Mouse (Mus musculus) limb, embryonic 10.5 days (tissue): Measurements from ENCODE around the gene Mien1. TPM values are rescaled to one million over a fixed set of nuclear protein-coding genes. Genes with fewer than 3 reads are reported as not detected.

ENCODE experiments used
- DNase-seq: peaks from one replicate; pipeline ENCODE4 v3.0.0-alpha.2; 2017; ENCODE audit warnings: low spot score
- H3K27ac ChIP-seq: fragments of 300-500 bp; sonication (generic); 2 replicates; pipeline ENCODE4 v1.5.1; 2016; ENCODE audit warnings: mild to moderate bottlenecking
- H3K27me3 ChIP-seq: fragments of 300-500 bp; sonication (generic); 2 replicates; pipeline ENCODE4 v1.6.1; 2016; ENCODE audit warnings: low read depth, mild to moderate bottlenecking; ENCODE audit not compliant: poor library complexity, severe bottlenecking
- H3K36me3 ChIP-seq: fragments of 300-500 bp; sonication (generic); 2 replicates; pipeline ENCODE4 v1.6.1; 2016; ENCODE audit warnings: mild to moderate bottlenecking, moderate library complexity
- H3K4me1 ChIP-seq: fragments of 300-500 bp; sonication (generic); 2 replicates; pipeline ENCODE4 v1.6.1; 2016
- H3K4me3 ChIP-seq: fragments of 300-500 bp; sonication (generic); 2 replicates; pipeline ENCODE4 v1.5.1; 2016; ENCODE audit warnings: mild to moderate bottlenecking, moderate library complexity
- H3K9me3 ChIP-seq: fragments of 300-500 bp; sonication (generic); replicated peaks from 2 replicates; pipeline ENCODE4 v1.6.1; 2016; ENCODE audit warnings: mild to moderate bottlenecking
- WGBS: fragments of 180-500 bp; shearing (Covaris S2); methylation state at CpG from one replicate; pipeline ENCODE4 v1.1.7; 2016; 5-methylcytosine and 5-hydroxymethylcytosine counted together
- polyA plus RNA-seq: library from polyadenylated mRNA; unstranded; fragments of >200 nt; fragmentation: Nextera tagmentation; extraction: Ambion mirVana; gene quantifications from 2 replicates; pipeline ENCODE4 v1.2.1, GENCODE M21; 2016

The Mien1 gene
- polyA plus RNA-seq, 1 experiment from 2014 or later = 76.8 TPM

DNA sequence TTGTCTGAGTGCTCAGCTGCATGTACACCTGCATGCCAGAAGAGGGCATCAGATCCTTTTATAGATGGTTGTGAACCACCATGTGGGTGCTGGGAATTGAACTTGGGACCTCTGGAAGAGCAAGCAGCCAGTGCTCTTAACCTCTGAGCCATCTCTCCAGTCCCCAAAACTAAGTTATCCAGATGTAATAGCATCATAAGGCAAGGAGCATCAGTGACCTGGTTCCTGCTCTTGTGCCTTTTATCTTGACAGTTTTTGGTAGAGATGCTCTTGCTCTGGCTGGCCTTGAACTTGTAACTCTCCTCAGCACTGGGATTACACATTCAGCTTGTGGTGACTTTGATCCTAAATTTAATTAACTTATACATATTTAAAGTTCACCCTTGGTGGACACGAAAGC lies 4.9 kb upstream of the Mien1 start:
- H3K27me3 ChIP-seq = peaks cover 38% of the 10 kb centered on the region
- no peaks in the 10 kb centered on the region for H3K36me3 ChIP-seq
- peaks cover 34% of the 10 kb centered on the region for H3K4me1 ChIP-seq
- no peaks in the 10 kb centered on the region for H3K9me3 ChIP-seq
- 89% methylated on average over 1 of the region's 1 CpGs for WGBS
- H3K4me3 ChIP-seq = no peak overlapping the region
- H3K27ac ChIP-seq = no peak overlapping the region
- no peak for DNase-seq

DNA sequence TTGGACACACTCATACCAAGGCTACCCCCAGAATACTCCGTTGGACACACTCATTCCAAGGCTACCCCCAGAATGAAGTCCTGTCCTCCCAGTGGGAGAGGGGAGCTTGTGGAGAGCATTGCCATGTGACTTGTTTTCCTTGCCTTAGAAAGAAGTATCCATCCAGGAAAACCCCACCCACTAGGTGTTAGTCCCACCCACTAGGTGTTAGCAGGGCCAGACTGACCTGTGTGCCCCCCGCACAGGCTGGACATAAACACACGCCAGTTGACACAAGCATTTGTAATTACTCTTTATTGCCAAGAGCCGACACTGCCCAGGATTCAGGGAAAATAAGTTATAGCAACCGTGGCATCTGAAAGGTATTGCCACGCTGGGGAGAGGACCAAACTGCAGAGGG lies 1.4 kb downstream of the Mien1 start:
- 83% methylated on average over 6 of the region's 6 CpGs for WGBS
- Histone ChIP-seq H3K9me3 (no peaks in the 10 kb centered on the region), H3K36me3 (peaks cover 49% of the 10 kb centered on the region), H3K27ac (no peak overlapping the region), H3K4me1 (peaks cover 12% of the 10 kb centered on the region), H3K27me3 (no peaks in the 10 kb centered on the region), H3K4me3 (no peak overlapping the region)
- no peak for DNase-seq

DNA sequence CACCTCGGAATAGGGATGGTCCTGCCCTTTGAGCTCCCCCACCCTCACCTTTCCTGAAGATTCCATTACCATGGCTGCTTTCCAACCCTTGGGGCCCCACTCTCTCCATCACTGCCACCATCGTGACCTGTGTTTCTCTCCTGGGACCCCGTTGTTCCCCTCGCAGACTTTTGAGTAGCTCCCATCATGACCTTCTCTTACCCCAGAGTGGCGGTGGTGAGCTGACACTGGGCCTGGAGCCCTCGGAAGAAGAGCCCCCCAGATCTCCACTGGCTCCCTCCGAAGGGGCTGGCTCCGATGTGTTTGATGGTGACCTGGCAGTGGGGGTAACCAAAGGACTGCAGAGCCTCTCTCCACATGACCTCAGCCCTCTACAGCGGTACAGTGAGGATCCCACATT lies 3.1 kb downstream of the Mien1 start:
- H3K36me3 ChIP-seq = peaks cover 66% of the 10 kb centered on the region
- 94% methylated on average over 9 of the region's 9 CpGs for WGBS
- H3K4me1 ChIP-seq = peaks cover 12% of the 10 kb centered on the region
- no peaks in the 10 kb centered on the region for H3K9me3 ChIP-seq
- DNase-seq = no peak
- H3K27me3 ChIP-seq = no peaks in the 10 kb centered on the region
- no peak overlapping the region for H3K27ac ChIP-seq
- H3K4me3 ChIP-seq = no peak overlapping the region

DNA sequence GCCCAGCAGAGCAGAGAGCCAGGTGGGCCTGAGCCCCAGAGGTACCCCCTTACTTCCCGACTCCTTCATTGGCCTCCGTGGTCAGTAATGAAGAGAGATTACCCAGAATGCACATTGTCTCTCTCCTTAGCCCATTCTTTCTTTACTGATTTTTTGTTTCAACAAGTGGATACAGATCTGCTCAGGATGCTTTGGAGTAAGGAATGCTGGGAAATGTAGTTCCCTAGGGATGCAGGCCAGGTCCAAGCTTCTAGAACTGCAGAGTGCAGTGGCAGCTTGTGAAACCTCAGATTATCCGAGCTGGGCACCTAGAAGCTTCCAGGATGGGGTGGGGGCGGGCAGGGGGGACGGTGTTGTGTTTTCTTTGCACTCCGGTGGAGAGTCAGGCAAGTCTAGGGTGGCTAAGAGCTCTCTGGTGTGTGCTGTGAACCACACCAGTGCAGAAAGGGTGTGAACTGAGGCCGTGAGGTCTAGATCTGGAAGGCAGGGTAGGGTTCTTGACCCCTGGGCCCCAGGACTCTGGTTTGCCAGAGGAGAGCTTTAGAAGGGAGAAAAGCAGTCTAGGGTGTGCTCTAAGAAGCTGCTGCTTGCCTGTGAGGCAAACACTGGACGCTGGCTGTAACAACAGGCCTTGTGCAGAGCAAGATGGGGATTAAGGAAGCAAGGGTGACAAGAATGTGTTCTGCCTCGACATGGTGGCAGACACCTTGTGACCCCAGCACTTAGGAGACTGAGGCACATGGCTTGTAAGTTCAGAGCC lies 6.9 kb downstream of the Mien1 start:
- WGBS = 88% methylated on average over 9 of the region's 9 CpGs
- 0 out of 2 replicates have a peak, but pooled peaks cover 4% of the 10 kb centered on the region for H3K4me1 ChIP-seq
- H3K27me3 ChIP-seq = no peaks in the 10 kb centered on the region
- H3K27ac ChIP-seq = no peak overlapping the region
- peaks cover 99% of the 10 kb centered on the region for H3K36me3 ChIP-seq
- no peaks in the 10 kb centered on the region for H3K9me3 ChIP-seq
- no peak for DNase-seq
- H3K4me3 ChIP-seq = no peak overlapping the region

DNA sequence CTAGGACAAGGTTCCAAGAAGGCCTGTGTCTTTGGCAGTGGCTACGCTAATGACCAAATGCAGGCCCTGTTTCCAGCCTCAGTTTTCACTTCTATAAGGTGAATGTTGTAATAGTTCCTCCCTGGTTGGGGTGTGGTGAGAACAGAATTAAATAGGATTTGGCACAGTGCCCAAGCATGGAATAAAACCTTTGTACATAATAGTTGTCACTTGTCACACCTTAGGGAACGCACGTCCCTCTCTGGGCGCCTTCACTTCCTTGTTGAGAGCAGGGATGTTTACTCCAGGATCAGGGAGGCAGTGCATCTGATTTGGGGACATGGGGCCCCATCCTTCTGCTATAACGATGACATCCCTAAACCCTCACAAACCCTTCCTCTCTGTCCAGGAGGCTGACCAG lies 10.4 kb downstream of the Mien1 start:
- no peak overlapping the region for H3K27ac ChIP-seq
- H3K27me3 ChIP-seq = no peaks in the 10 kb centered on the region
- WGBS = 90% methylated on average over 5 of the region's 5 CpGs
- no peaks in the 10 kb centered on the region for H3K9me3 ChIP-seq
- no peak for DNase-seq
- H3K4me3 ChIP-seq = no peak overlapping the region
- 0 out of 2 replicates have a peak, but pooled peaks cover 4% of the 10 kb centered on the region for H3K4me1 ChIP-seq
- H3K36me3 ChIP-seq = peaks cover 95% of the 10 kb centered on the region

DNA sequence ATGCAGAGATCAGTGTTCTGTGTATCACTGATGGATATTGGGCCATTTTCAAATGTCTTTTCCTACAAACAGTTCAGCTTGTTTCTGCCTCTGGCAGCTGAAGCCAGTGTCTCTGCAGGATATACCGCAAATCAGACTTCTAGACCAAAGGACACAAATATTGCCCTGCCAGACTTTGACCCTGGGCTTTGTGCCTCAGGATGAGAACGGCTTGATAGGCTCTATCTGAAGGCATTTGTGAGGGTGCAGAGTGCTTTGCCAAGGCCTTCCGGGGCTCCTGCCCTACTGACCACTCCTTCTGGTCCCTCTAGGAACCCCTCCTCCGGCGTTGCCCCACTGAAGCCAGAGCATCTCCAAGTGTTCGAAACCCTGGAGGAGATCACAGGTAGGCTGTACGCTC lies 12.2 kb downstream of the Mien1 start:
- H3K36me3 ChIP-seq = peaks cover 96% of the 10 kb centered on the region
- H3K27ac ChIP-seq = no peak overlapping the region
- no peak overlapping the region for H3K4me3 ChIP-seq
- no peaks in the 10 kb centered on the region for H3K27me3 ChIP-seq
- WGBS = 93% methylated on average over 7 of the region's 7 CpGs
- DNase-seq = no peak
- no peaks in the 10 kb centered on the region for H3K4me1 ChIP-seq
- H3K9me3 ChIP-seq = no peaks in the 10 kb centered on the region

DNA sequence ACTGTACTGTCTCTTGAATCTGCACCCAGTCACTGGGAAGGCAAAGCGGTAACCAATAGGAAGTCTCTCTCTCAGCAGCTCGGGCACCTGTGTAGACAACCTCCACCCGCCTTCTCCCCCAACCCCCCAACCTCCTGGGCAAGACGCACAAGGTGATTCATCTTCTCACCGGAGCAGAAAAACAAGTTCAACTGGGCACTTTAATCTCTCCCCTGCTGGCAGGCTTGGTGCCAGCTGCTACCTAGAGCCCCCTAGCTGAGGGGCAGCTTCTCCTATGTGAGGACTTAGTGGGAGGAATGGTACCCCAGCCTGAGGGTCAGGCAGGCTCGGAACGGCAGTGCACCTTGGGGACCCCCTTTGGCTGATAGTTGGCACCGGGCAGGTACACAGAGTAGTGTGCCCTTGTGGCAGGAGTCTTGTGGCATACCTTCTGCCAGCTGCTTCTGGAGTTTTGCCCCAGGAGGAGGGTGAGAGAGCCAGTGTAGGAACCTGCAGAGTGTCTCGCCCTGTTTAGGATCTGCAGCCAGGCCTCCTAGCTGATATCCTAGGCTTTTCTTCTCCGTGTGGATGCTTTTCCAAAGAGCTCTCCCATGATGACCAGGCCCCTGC lies 19.7 kb downstream of the Mien1 start:
- peaks cover 51% of the 10 kb centered on the region for H3K36me3 ChIP-seq
- WGBS = 83% methylated on average over 10 of the region's 10 CpGs

DNA sequence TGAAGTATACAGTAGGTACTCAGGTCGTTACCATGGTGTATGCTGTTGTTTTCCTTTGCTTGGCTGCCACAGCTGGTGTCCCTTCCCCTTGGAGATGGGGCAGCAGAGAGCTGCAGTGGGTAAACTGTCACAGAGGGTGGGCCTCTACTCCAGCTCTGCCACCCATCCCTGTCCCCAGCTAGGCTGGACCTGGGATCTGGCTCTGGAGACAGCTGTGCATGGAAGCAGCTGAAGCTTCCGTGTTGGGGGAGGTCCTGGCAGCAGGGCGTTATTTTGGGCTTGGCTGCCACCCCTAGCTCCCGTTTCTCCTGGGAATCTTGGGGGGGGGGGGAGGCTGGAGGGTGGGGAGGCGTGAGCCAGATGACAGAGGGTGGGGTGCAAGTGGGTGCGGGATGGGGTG lies 20.5 kb downstream of the Mien1 start:
- Histone ChIP-seq H3K27ac (no peak overlapping the region), H3K27me3 (peaks cover 10% of the 10 kb centered on the region; the same call in 1 of the 2 replicates), H3K4me3 (no peak overlapping the region), H3K9me3 (no peaks in the 10 kb centered on the region), H3K4me1 (peaks cover 26% of the 10 kb centered on the region), H3K36me3 (peaks cover 43% of the 10 kb centered on the region)
- no peak for DNase-seq
- WGBS = 71% methylated on average over 6 of the region's 6 CpGs

More for the DNA sequence above, 19.7 kb downstream of the Mien1 start:
- Histone ChIP-seq H3K27ac (no peak overlapping the region), H3K4me3 (no peak overlapping the region), H3K4me1 (peaks cover 19% of the 10 kb centered on the region), H3K9me3 (no peaks in the 10 kb centered on the region), H3K27me3 (peaks cover 10% of the 10 kb centered on the region; the same call in 1 of the 2 replicates)
- DNase-seq = no peak

DNA sequence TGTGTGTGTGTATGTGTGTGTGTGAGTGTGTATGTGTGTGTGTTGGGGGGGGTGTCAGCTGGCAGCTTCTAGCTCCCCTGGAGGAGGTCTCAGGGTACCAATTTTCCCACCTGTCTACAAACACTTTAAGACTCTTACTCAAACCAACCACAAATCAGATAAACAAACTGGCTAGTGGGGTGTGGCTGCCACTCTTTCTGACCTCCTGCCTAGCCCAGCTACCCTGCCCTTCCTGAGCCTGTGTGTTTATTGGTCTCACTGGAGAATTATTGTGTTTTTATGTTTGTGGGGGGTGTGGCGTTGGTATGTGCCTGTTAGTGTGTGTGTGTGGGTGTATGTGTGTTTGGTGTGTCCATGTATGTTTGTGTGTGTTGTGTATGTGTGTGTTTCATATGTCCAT lies 21.7 kb downstream of the Mien1 start:
- Histone ChIP-seq H3K27me3 (peaks cover 10% of the 10 kb centered on the region; the same call in 1 of the 2 replicates), H3K4me3 (no peak overlapping the region), H3K36me3 (peaks cover 31% of the 10 kb centered on the region), H3K4me1 (peaks cover 37% of the 10 kb centered on the region), H3K9me3 (no peaks in the 10 kb centered on the region), H3K27ac (no peak overlapping the region)
- no peak for DNase-seq
- WGBS = 75% methylated on average over 1 of the region's 1 CpGs

DNA sequence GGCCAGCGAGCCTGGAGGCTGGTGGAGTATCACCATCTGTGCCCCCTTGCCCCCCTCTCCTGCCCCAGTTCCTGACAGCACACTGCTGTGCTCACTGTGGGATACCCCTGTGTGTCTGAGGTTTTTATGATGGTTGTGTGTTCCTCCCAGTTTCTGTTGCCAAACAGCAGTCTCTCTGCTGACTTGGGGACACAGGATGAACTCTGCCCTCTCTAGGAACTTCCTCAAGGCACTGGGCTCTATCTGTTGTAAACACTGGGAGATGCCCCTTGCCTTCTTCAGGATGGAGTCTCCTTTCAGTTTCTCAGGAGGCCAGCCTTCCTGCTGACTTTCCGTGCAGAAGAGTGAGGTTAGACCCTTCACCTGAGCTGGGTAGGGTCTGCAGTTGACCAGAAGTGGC lies 24.6 kb downstream of the Mien1 start:
- Histone ChIP-seq H3K4me3 (peak overlapping the region; percentile 95), H3K27me3 (peaks cover 31% of the 10 kb centered on the region), H3K36me3 (peaks cover 6% of the 10 kb centered on the region; the same call in 1 of the 2 replicates), H3K4me1 (peaks cover 49% of the 10 kb centered on the region), H3K9me3 (no peaks in the 10 kb centered on the region), H3K27ac (no peak overlapping the region)
- WGBS = 22% methylated on average over 2 of the region's 2 CpGs
- DNase-seq = no peak

DNA sequence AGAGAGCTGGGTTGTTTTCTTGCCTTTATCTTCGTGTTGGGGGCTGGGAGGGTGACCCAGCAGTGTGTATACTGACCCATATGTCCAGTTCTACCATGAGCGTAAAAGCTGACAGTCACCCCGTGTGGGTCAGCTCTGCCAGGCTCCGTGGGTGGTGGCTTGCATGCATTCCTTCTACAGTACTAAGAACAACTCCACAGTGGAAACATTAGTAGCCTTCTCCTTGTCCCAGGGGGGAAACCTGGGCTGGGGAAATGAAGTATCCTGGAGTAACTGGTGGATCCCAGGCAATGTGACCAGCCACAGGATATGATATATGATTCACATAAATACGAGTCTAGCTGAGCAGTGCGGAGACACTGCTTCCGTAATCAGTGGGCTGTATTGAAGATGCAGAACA lies 25.1 kb downstream of the Mien1 start:
- peaks cover 2% of the 10 kb centered on the region; the same call in 1 of the 2 replicates for H3K36me3 ChIP-seq
- peak overlapping the region; percentile 95; the same call in 1 of the 2 replicates for H3K27ac ChIP-seq
- peaks cover 53% of the 10 kb centered on the region for H3K4me1 ChIP-seq
- H3K27me3 ChIP-seq = peaks cover 31% of the 10 kb centered on the region
- WGBS = 26% methylated on average over 7 of the region's 7 CpGs
- DNase-seq = no peak
- peak overlapping the region; percentile 95 for H3K4me3 ChIP-seq
- no peaks in the 10 kb centered on the region for H3K9me3 ChIP-seq

DNA sequence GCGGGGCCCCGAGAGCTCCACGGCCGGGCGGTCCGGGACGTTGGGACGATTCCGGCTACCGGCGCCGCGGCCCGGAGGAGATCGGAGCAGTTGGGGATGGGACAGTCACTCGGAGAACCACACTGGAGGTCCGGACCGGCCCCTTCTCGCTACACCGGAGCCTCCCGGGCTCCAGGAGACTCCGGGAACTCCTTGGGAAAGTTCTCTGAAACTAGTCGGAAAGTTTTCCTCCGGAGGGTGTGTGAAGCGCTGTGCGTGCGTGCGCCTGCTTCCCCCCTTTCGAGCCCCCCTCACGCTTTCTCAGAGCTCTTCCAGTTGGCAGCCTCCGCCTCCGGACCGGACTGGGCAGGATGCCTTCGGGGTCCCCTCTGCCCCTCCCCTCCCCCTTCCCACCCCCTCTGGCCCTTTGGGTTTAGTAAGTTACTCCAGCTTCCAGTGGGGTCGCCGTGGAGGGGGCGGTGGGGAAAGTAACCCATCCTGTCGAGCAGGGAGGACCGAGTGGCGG lies 25.9 kb downstream of the Mien1 start:
- DNase-seq = peak; percentile 79
- H3K4me3 ChIP-seq = peak overlapping the region; percentile 95
- WGBS = under 1% methylated on average over 40 of the region's 40 CpGs
- H3K27ac ChIP-seq = peak overlapping the region; percentile 95
- no peaks in the 10 kb centered on the region for H3K9me3 ChIP-seq
- H3K4me1 ChIP-seq = peaks cover 53% of the 10 kb centered on the region
- H3K36me3 ChIP-seq = no peaks in the 10 kb centered on the region
- peaks cover 31% of the 10 kb centered on the region for H3K27me3 ChIP-seq

DNA sequence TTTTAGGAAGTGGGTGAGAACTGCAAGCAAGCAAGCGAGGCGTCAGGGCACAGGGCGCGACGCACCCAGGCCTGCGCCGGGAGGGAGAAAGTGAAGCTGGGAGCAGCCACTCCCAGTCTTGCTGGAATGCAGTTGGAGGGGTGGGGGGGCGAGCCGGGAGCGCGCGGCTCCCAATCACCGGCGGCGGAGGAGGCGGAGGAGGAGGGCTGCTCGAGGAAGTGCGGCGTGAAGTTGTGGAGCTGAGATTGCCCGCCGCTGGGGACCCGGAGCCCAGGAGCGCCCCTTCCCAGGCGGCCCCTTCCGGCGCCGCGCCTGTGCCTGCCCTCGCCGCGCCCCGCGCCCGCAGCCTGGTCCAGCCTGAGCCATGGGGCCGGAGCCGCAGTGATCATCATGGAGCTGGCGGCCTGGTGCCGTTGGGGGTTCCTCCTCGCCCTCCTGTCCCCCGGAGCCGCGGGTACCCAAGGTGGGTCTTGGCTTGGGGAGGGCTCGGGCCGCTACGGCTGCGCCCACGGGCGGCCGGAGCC lies 26.5 kb downstream of the Mien1 start, which contains the start of gene Erbb2:
Erbb2 (plus strand) TSS at position 198 of the 524 bp plus-strand sequence.
- Histone ChIP-seq H3K36me3 (no peaks in the 10 kb centered on the region), H3K27ac (peak within 1 kb of the TSS; percentile 95), H3K4me1 (peaks cover 53% of the 10 kb centered on the region), H3K27me3 (peaks cover 31% of the 10 kb centered on the region), H3K9me3 (no peaks in the 10 kb centered on the region), H3K4me3 (peak within 1 kb of the TSS; percentile 95)
- peak; percentile 89 for DNase-seq
- WGBS = 0% methylated on average over 48 of the region's 49 CpGs
